Mouse (Mus musculus): Measurements from ENCODE around the gene Gas2. TPM values are rescaled to one million over a fixed set of nuclear protein-coding genes. Genes with fewer than 3 reads are reported as not detected.

Gas2 gene
- 22.8 and 25.0 TPM in 2 replicates for polyA plus RNA-seq (2015; fragmentation: Nextera tagmentation; extraction: Ambion mirVana)

DNA sequence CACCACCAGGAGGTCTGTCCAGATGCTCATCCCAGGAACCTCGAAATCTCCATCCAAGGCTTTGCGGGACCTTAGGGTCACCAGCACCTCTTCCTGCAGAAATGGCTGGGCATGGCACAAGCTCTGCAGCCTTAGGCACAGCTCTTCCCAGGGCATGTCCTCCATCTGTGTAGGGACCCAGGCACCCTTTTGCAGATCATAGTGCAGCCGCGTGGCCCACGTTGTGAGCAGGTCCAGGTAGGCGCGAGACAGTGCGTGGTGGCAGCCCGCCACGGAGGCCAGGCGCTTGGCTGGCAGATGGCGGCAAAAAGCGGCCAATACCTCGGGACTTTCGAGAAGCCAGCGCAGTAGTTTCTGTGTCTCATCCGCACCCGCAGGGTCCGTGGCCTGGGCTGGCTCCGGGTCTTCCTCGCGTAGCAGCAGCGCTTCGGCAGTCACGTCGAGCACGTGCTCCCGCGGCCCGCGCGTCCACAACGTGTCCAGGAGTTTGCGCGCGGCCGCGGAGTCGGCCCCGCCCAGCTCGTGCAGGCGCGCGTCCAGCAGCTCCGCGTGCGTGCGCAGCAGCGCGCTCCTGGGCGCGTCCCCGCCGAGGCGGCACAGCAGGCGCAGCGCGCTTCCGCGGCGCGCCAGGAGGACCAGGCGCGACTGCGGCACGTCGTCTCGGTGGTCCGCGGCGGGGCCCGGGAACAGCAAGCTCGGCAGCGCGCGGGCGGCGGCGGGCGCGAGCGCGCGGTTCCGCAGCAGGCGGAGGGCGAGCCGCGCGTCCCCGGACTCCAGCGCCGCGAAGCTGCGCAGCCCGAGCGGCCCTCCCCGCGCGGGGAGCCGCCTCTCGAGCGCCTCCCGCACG is at the start of gene Gas2:
Gene Gas2 (plus strand): TSS at position 766 of the 847 bp plus-strand sequence.
- peak within 1 kb of the TSS; percentile 91 for H3K9ac ChIP-seq
- H3K4me1 ChIP-seq = peaks cover 36% of the 10 kb centered on the region
- WGBS = 9% methylated on average over 79 of the region's 105 CpGs
- ATAC-seq = peak; percentile 91
- H3K4me2 ChIP-seq = peak within 1 kb of the TSS; percentile 69
- peak within 1 kb of the TSS; percentile 72 for H3K4me3 ChIP-seq
- H3K27me3 ChIP-seq = no peaks in the 10 kb centered on the region
- H3K36me3 ChIP-seq (ENCODE audit: poor library complexity, severe bottlenecking) = peaks cover 18% of the 10 kb centered on the region
- H3K9me3 ChIP-seq (replicated peaks) = no peaks in the 10 kb centered on the region
- peak within 1 kb of the TSS; percentile 99 for H3K27ac ChIP-seq

GRCm38 (mm10) chr7:51815473-51816282 is 46.1 kb upstream of the Gas2 start:
- 48% methylated on average over 4 of the region's 4 CpGs for WGBS
- no peak overlapping the region for H3K9ac ChIP-seq
- no peaks in the 10 kb centered on the region for H3K9me3 ChIP-seq (replicated peaks)
- no peak overlapping the region for H3K4me2 ChIP-seq
- ATAC-seq = peak; percentile 93
- H3K36me3 ChIP-seq (ENCODE audit: poor library complexity, severe bottlenecking) = no peaks in the 10 kb centered on the region
- no peaks in the 10 kb centered on the region for H3K27me3 ChIP-seq
- no peak overlapping the region for H3K4me3 ChIP-seq
- H3K4me1 ChIP-seq = no peaks in the 10 kb centered on the region
- H3K27ac ChIP-seq = no peak overlapping the region

DNA sequence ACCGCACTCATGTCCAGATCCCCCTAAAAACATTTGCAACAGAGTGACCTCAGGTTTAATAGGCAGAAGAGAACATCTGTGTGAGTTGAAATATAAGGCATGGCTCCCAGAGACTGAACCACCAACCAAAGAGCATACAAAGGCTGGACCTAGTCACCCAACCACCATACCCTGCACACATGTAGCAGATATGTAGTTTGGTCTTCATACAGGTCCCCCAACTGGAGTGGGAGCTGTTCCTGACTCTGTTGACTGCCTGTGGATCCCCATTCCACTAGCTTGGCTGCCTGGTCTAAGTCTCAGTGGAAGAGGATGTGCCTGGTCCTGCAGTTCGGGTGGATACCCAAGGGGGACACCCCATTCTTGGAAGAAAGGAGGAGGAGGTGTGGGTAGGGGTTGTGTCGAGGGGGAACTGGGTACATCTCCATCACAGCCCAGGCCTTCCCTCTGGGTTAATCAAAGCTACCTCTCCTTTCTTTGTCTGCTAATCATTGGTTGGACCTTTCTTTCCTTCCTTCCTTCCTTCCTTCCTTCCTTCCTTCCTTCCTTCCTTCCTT is 45.5 kb upstream of the Gas2 start:
- no peak overlapping the region for H3K4me3 ChIP-seq
- H3K9ac ChIP-seq = no peak overlapping the region
- H3K9me3 ChIP-seq (replicated peaks) = no peaks in the 10 kb centered on the region
- no peaks in the 10 kb centered on the region for H3K4me1 ChIP-seq
- 66% methylated on average over 3 of the region's 3 CpGs for WGBS
- H3K4me2 ChIP-seq = no peak overlapping the region
- no peak overlapping the region for H3K27ac ChIP-seq
- peak; percentile 34 for ATAC-seq
- H3K27me3 ChIP-seq = no peaks in the 10 kb centered on the region
- H3K36me3 ChIP-seq (ENCODE audit: poor library complexity, severe bottlenecking) = no peaks in the 10 kb centered on the region

DNA sequence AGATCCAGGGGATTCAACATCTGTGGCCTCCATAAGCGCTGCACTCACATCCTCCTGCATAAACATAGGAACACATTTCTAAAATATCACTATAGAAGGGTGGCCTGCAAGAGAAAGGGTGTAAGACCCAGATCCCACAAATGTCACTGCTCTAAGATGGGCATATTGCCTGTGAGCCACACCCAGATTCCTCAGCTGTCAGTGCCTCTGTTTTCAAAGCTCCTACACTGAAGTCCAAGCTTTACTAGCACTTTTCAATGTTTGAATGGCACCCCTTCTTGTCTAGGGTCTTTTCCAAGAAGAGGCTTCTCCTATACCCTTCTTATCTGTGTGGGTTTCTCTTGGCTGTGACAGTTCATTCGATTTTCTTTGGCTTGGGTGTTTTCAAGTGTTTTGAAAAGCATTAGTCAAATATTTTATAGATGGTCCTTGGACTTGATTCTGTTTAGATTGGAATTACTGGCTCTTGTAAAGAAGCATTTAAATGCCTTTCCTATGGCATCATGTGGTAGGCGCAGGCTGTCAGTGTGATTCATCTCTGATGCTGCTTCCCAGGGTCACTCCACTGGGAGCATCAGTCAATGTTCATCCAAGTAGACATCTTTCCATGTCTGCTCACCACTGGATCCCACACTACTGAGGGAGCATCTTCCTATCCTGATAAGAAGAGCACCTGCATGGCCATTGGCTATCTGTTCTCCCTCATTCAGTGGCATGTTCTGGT is 43.4 kb upstream of the Gas2 start:
- Histone ChIP-seq H3K9me3 (replicated peaks) (no peaks in the 10 kb centered on the region), H3K4me3 (no peak overlapping the region), H3K9ac (no peak overlapping the region), H3K4me1 (no peaks in the 10 kb centered on the region), H3K27ac (no peak overlapping the region), H3K36me3 (ENCODE audit: poor library complexity, severe bottlenecking) (no peaks in the 10 kb centered on the region), H3K4me2 (no peak overlapping the region), H3K27me3 (no peaks in the 10 kb centered on the region)
- no peak for ATAC-seq
- WGBS = 76% methylated on average over 3 of the region's 3 CpGs

DNA sequence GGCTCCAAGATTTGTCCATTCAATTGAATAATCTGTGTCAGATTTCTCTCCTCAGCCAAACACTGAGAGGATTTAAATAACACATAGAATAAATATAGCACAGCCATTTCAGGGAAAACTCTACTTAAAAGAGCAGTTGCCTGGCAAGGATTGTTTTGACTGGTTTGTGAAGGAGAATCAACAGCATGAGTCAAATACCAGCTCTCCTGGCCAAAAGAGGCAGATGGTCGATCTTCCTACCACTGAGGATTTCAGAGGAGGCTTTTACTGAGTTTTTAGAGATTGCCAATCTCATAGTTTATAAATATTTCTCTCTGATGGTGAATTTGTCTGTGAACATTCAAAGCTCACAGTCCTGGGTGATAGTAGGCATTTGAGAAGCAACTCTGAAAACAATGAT is 41.9 kb upstream of the Gas2 start:
- no peak overlapping the region for H3K4me2 ChIP-seq
- 82% methylated on average over 1 of the region's 1 CpGs for whole genome bisulfite sequencing
- no peak overlapping the region for H3K27ac ChIP-seq
- no peak overlapping the region for H3K9ac ChIP-seq
- no peaks in the 10 kb centered on the region for H3K27me3 ChIP-seq
- no peak overlapping the region for H3K4me3 ChIP-seq
- no peaks in the 10 kb centered on the region for H3K9me3 ChIP-seq (replicated peaks)
- no peak for ATAC-seq
- no peaks in the 10 kb centered on the region for H3K36me3 ChIP-seq (ENCODE audit: poor library complexity, severe bottlenecking)
- H3K4me1 ChIP-seq = 0 out of 2 replicates have a peak, but pooled peaks cover 3% of the 10 kb centered on the region

- WGBS = 71% methylated on average over 2 of the region's 2 CpGs
- Histone ChIP-seq H3K4me1 (0 out of 2 replicates have a peak, but pooled peaks cover 3% of the 10 kb centered on the region), H3K27me3 (no peaks in the 10 kb centered on the region), H3K4me2 (no peak overlapping the region), H3K9ac (no peak overlapping the region), H3K36me3 (ENCODE audit: poor library complexity, severe bottlenecking) (no peaks in the 10 kb centered on the region), H3K27ac (no peak overlapping the region), H3K9me3 (replicated peaks) (no peaks in the 10 kb centered on the region), H3K4me3 (no peak overlapping the region)
- no peak for ATAC-seq
Measured at GRCm38 (mm10) chr7:51821467-51821866, 40.3 kb upstream of the Gas2 start.

DNA sequence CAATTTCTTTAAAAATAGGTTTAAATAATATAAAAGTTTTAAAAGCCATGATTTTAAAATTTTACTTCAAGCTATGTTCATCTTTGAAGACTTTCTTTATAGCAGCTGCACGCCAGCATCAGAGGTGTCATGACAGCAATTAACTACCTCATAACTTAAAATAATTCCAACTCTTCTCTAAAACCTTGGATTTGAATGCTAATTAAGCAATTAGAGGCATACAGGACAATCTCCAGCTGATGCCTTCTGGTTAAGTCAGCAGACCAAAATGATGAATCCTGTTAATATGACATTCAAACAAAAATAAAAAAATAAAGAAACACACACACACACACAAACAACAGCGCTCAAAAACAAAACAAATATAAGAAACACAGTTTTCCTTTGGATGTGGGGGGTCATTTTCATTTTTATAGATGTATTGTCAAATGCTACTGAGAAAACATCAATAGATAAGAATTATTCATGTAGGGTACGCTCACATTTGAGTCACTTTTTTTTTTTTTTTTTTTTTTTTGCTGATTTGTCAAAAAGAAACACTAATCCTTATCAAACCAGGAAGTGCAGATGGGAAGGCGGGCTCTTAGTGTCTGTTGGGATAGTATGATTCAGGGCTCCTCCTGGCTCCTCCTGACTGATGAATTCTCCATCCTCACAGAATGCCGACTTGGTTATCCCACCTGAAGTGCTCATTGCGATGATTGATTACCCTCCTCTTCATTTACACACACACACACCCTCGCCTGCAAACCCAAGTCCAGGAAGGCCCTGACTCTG is 38.1 kb upstream of the Gas2 start:
- WGBS = 66% methylated on average over 7 of the region's 7 CpGs

DNA sequence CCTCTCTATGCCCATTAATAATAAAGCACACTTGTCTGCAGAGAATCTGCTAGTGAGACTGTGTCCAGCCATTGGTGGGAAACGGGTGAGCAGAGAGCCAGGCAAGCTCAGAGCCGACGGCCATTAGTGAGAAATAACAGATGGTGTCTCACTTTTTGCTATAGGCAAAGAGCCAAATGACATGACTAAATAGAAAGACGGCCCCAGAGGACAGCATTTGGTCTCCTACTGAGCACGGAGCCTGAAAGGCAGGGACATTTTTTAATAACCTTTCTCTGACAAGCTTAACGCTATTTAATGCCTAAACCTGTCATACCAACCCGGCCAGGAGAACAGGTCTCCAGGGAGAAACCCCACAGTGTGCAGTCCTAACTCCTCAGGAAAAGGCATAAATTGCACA is 29.9 kb upstream of the Gas2 start:
- H3K4me3 ChIP-seq = no peak overlapping the region
- H3K27ac ChIP-seq = peak overlapping the region; percentile 60
- H3K9me3 ChIP-seq (replicated peaks) = no peaks in the 10 kb centered on the region
- ATAC-seq = peak; percentile 89
- 25% methylated on average over 7 of the region's 7 CpGs for WGBS
- peaks cover 10% of the 10 kb centered on the region for H3K4me1 ChIP-seq
- no peak overlapping the region for H3K9ac ChIP-seq
- H3K27me3 ChIP-seq = no peaks in the 10 kb centered on the region
- no peaks in the 10 kb centered on the region for H3K36me3 ChIP-seq (ENCODE audit: poor library complexity, severe bottlenecking)
- H3K4me2 ChIP-seq = no peak overlapping the region

More for the DNA sequence above, 38.1 kb upstream of the Gas2 start:
- no peak overlapping the region for H3K4me2 ChIP-seq
- peak; percentile 79 for ATAC-seq
- no peaks in the 10 kb centered on the region for H3K27me3 ChIP-seq
- no peaks in the 10 kb centered on the region for H3K9me3 ChIP-seq (replicated peaks)
- H3K4me3 ChIP-seq = no peak overlapping the region
- no peak overlapping the region for H3K9ac ChIP-seq
- H3K4me1 ChIP-seq = 0 out of 2 replicates have a peak, but pooled peaks cover 3% of the 10 kb centered on the region
- H3K27ac ChIP-seq = peak overlapping the region; percentile 57
- no peaks in the 10 kb centered on the region for H3K36me3 ChIP-seq (ENCODE audit: poor library complexity, severe bottlenecking)

DNA sequence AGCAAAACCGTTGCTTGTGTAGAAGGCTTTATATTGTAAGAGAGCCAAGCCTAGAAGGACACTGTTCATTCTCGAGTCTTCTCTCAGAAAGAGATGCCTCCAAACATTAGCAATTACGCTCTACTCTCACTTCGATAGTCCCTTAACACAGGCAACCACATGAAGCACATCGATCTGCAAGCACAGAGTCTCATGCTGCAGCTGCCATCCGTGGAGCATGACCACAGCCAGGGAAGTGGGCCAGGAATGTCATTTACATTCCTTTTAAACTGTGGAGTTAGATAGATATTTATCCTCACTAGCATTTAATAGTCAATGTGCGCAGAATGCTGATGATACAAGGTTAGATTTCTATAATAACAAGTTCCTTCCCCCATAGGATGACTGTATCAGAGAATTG is 21.3 kb upstream of the Gas2 start:
- Histone ChIP-seq H3K4me3 (no peak overlapping the region), H3K4me1 (peaks cover 11% of the 10 kb centered on the region; the same call in 1 of the 2 replicates), H3K36me3 (ENCODE audit: poor library complexity, severe bottlenecking) (no peaks in the 10 kb centered on the region), H3K4me2 (no peak overlapping the region), H3K27me3 (no peaks in the 10 kb centered on the region), H3K27ac (no peak overlapping the region), H3K9ac (no peak overlapping the region), H3K9me3 (replicated peaks) (peaks cover 4% of the 10 kb centered on the region; the same call in 1 of the 2 replicates)
- ATAC-seq = no peak
- WGBS = 84% methylated on average over 7 of the region's 7 CpGs

GRCm38 (mm10) chr7:51850877-51851276 is 10.9 kb upstream of the Gas2 start:
- WGBS = 79% methylated on average over 6 of the region's 6 CpGs
- Histone ChIP-seq H3K27me3 (no peaks in the 10 kb centered on the region), H3K27ac (no peak overlapping the region), H3K4me1 (no peaks in the 10 kb centered on the region), H3K4me2 (no peak overlapping the region), H3K9ac (no peak overlapping the region), H3K4me3 (no peak overlapping the region), H3K9me3 (replicated peaks) (no peaks in the 10 kb centered on the region), H3K36me3 (ENCODE audit: poor library complexity, severe bottlenecking) (no peaks in the 10 kb centered on the region)
- no peak for ATAC-seq
